Mouse (Mus musculus) forebrain, postnatal 0 days (tissue): Measurements from ENCODE around the gene Pde4d. TPM values are rescaled to one million over a fixed set of nuclear protein-coding genes. Genes with fewer than 3 reads are reported as not detected.
A peak's percentile ranks its signal among the peaks of the same experiment; 100 is the strongest.

Experiments used
- ATAC-seq: fragments of 200-750 bp; cut with Nextera tagmentation; 2 replicates; pipeline ENCODE4 v1.8.0; 2017; ENCODE audit warnings: mild to moderate bottlenecking, moderate library complexity
- DNase-seq: peaks from one replicate; pipeline ENCODE4 v3.0.0-alpha.2; 2015
- H3K27ac ChIP-seq: fragments of 300-500 bp; sonication (generic); 2 replicates; pipeline ENCODE4 v1.5.1; 2014; ENCODE audit warnings: low read depth, mild to moderate bottlenecking, antibody characterized with exemption, low read length, moderate library complexity, mixed read lengths
- H3K27me3 ChIP-seq: fragments of 300-500 bp; sonication (generic); 2 replicates; pipeline ENCODE4 v1.6.1; 2014; ENCODE audit warnings: mild to moderate bottlenecking, low read length, mixed read lengths; ENCODE audit not compliant: insufficient read depth
- H3K36me3 ChIP-seq: fragments of 300-500 bp; sonication (generic); 2 replicates; pipeline ENCODE4 v1.6.1; 2014; ENCODE audit warnings: mild to moderate bottlenecking, moderate library complexity; ENCODE audit not compliant: insufficient read depth
- H3K4me1 ChIP-seq: fragments of 300-500 bp; sonication (generic); 2 replicates; pipeline ENCODE4 v1.6.1; 2014; ENCODE audit warnings: antibody characterized with exemption; ENCODE audit not compliant: insufficient read depth
- H3K4me2 ChIP-seq: fragments of 300-500 bp; sonication (generic); 2 replicates; pipeline ENCODE4 v1.6.1; 2014; ENCODE audit warnings: low read depth, mild to moderate bottlenecking, moderate library complexity
- H3K4me3 ChIP-seq: fragments of 300-500 bp; sonication (generic); 2 replicates; pipeline ENCODE4 v1.5.1; 2014; ENCODE audit warnings: low read depth, low read length, mixed read lengths
- H3K9ac ChIP-seq: fragments of 300-500 bp; sonication (generic); 2 replicates; pipeline ENCODE4 v1.6.1; 2014; ENCODE audit warnings: mild to moderate bottlenecking
- H3K9me3 ChIP-seq: fragments of 300-500 bp; sonication (generic); 2 replicates; pipeline ENCODE4 v1.6.1; 2016; ENCODE audit warnings: low read length
- CTCF ChIP-seq: sonication (generic); IDR thresholded peaks from 2 replicates; pipeline ENCODE4 v1.5.1; 2016; ENCODE audit warnings: antibody characterized with exemption, control low read depth, low read depth
- WGBS: fragments of 180-500 bp; shearing (Covaris S2); extraction: QIAGEN DNeasy Blood & Tissue Kit; methylation state at CpG from one replicate; pipeline ENCODE4 v1.1.7; 2014; 5-methylcytosine and 5-hydroxymethylcytosine counted together
- polyA plus RNA-seq: library from polyadenylated mRNA; unstranded; fragments of >200 nt; fragmentation: Nextera tagmentation; extraction: Ambion mirVana; gene quantifications from 2 replicates; pipeline ENCODE4 v1.2.1, GENCODE M21; 2015
- total RNA-seq: library from RNA; depleted of rRNA; stranded (reverse); fragments of >200 nt; gene quantifications from 2 replicates; pipeline ENCODE4 v1.2.3, GENCODE M21; 2014

Pde4d gene
- total and polyA plus RNA-seq, 2 experiments from 2014 or later = 13.2 to 78.8 TPM

- Histone ChIP-seq H3K27me3 (no peaks in the 10 kb centered on the region), H3K27ac (no peak overlapping the region), H3K36me3 (no peaks in the 10 kb centered on the region), H3K9ac (no peak overlapping the region), H3K4me3 (no peak overlapping the region), H3K9me3 (no peaks in the 10 kb centered on the region), H3K4me1 (no peaks in the 10 kb centered on the region), H3K4me2 (no peak overlapping the region)
- ATAC-seq (no peak), DNase-seq (no peak)
- 91% methylated on average over 5 of the region's 5 CpGs for WGBS
- TF ChIP-seq CTCF = no peak
Measured at GRCm38 (mm10) chr13:109555513-109555912, 1105.8 kb downstream of the Pde4d start.

- WGBS = 72% methylated on average over 4 of the region's 4 CpGs
- Histone ChIP-seq H3K27me3 (no peaks in the 10 kb centered on the region), H3K4me1 (no peaks in the 10 kb centered on the region), H3K9me3 (no peaks in the 10 kb centered on the region), H3K27ac (no peak overlapping the region), H3K36me3 (no peaks in the 10 kb centered on the region), H3K4me2 (no peak overlapping the region), H3K9ac (no peak overlapping the region), H3K4me3 (no peak overlapping the region)
- DNase-seq = no peak
- no peak for ATAC-seq
- TF ChIP-seq CTCF = no peak
Measured at GRCm38 (mm10) chr13:109556853-109557252, 1107.1 kb downstream of the Pde4d start.

- TF ChIP-seq CTCF = peak; percentile 84
- Histone ChIP-seq H3K36me3 (no peaks in the 10 kb centered on the region), H3K4me2 (no peak overlapping the region), H3K27me3 (no peaks in the 10 kb centered on the region), H3K27ac (peak overlapping the region; percentile 74), H3K9ac (no peak overlapping the region), H3K9me3 (no peaks in the 10 kb centered on the region), H3K4me3 (no peak overlapping the region), H3K4me1 (no peaks in the 10 kb centered on the region)
- DNase-seq = peak; percentile 84
- ATAC-seq = peak; percentile 96
- 48% methylated on average over 12 of the region's 12 CpGs for WGBS
Measured at GRCm38 (mm10) chr13:109558341-109559257, 1108.9 kb downstream of the Pde4d start.

GRCm38 (mm10) chr13:109560261-109560660 lies 1110.5 kb downstream of the Pde4d start:
- Histone ChIP-seq H3K4me3 (no peak overlapping the region), H3K4me1 (no peaks in the 10 kb centered on the region), H3K27me3 (no peaks in the 10 kb centered on the region), H3K9ac (no peak overlapping the region), H3K9me3 (no peaks in the 10 kb centered on the region), H3K36me3 (no peaks in the 10 kb centered on the region), H3K27ac (no peak overlapping the region), H3K4me2 (no peak overlapping the region)
- no peak for TF ChIP-seq CTCF
- ATAC-seq = no peak
- DNase-seq = no peak
- 86% methylated on average over 4 of the region's 4 CpGs for WGBS

- Histone ChIP-seq H3K4me2 (peak overlapping the region; percentile 25; the same call in 1 of the 2 replicates), H3K4me3 (peak overlapping the region; percentile 15; the same call in 1 of the 2 replicates)
- 49% methylated on average over 20 of the region's 20 CpGs for WGBS
Measured at GRCm38 (mm10) chr13:109568638-109569468, 1119.1 kb downstream of the Pde4d start.

GRCm38 (mm10) chr13:109569491-109569890 lies 1119.7 kb downstream of the Pde4d start:
- TF ChIP-seq CTCF = 0 out of 2 replicates have a peak, but pooled peaks have one; percentile 18
- H3K27ac ChIP-seq = peak overlapping the region; percentile 62
- peak; percentile 83 for ATAC-seq

More at GRCm38 (mm10) chr13:109568638-109569468, 1119.1 kb downstream of the Pde4d start:
- H3K27ac ChIP-seq = peak overlapping the region; percentile 62
- H3K4me1 ChIP-seq = no peaks in the 10 kb centered on the region
- H3K9ac ChIP-seq = no peak overlapping the region
- ATAC-seq (peak; percentile 71), DNase-seq (peak; percentile 72)
- TF ChIP-seq CTCF = peak; percentile 20; the same call in 1 of the 2 replicates
- no peaks in the 10 kb centered on the region for H3K27me3 ChIP-seq
- no peaks in the 10 kb centered on the region for H3K36me3 ChIP-seq
- no peaks in the 10 kb centered on the region for H3K9me3 ChIP-seq

More at GRCm38 (mm10) chr13:109569491-109569890, 1119.7 kb downstream of the Pde4d start:
- WGBS = 57% methylated on average over 5 of the region's 5 CpGs
- no peak overlapping the region; the same call in 1 of the 2 replicates for H3K4me3 ChIP-seq
- no peaks in the 10 kb centered on the region for H3K27me3 ChIP-seq
- H3K4me2 ChIP-seq = peak overlapping the region; percentile 25; the same call in 1 of the 2 replicates
- no peak overlapping the region for H3K9ac ChIP-seq
- H3K9me3 ChIP-seq = no peaks in the 10 kb centered on the region
- no peaks in the 10 kb centered on the region for H3K36me3 ChIP-seq
- peak; percentile 63 for DNase-seq
- H3K4me1 ChIP-seq = no peaks in the 10 kb centered on the region
